Mouse (Mus musculus): ENCODE data around the gene Acbd6. TPM values are rescaled to one million over a fixed set of nuclear protein-coding genes. Genes with fewer than 3 reads are reported as not detected.

Gene Acbd6
- total RNA-seq (2021): 10 to 100 TPM; 81.5 to 92.2 TPM

- DNase-seq: peak; percentile 82 to 83
Observed at GRCm38 (mm10) chr1:155558012-155558842, at the start of gene Acbd6. TSS of gene Acbd6 (plus strand) at chr1:155558120.

DNA sequence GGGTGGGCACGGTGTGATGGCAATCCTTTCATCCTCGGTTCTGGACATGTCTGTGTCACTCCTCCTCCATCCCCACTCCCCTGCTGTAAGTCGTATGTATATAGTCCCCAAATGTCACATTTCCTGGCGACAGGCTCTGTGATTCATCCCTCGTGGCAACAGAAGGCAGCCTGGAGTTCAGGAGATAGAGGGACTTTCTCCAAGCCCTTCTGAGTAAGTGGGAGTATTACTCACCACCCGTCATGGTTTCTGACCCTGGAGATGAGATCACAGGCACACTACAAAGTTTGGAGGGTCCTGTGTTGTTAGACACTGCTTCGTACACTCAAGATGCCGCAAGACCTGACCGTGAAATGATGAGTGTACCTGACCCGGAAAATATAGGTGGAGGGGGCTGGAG is 47.7 kb upstream of the Acbd6 start:
- DNase-seq: no peak

DNA sequence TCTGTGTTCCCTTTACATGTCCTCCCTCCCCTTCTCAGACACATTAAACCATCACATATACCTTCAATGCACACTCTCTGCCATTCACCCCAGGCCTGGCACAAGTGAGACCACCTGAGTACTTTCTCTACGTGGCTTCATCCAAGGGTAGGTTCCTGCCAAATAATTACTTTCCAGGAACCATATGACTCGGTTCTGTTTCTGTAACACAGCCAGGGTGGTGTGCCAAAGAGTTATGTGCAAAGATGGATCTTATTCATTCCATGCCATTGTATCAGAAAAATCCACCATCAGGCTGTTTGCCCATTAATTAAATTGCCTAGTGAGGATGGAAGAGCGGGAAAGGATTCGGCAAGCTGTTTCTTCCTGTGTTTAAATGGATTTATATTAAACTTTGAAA is 42.1 kb upstream of the Acbd6 start:
- no peak for DNase-seq

DNA sequence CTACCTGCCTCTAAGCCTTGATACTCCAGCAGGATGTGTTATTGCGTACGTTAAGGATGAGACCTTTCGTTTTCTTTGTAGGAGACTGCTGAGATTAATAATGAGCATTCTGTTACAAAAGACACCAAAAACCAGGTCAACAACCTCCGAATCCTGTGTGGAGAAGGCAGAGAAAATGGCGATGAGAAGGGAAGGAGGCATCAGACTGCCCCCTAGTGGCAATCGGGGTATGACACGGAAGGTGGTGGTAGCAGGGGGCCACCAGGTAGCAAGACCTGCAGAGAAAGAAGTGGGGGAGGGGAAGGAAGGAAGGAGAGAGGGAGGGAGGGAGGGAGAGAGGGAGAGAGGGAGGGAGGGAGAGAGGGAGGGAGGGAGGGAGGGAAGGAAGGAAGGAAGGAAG is 41.3 kb upstream of the Acbd6 start:
- peak; percentile 46 to 69 for DNase-seq

DNA sequence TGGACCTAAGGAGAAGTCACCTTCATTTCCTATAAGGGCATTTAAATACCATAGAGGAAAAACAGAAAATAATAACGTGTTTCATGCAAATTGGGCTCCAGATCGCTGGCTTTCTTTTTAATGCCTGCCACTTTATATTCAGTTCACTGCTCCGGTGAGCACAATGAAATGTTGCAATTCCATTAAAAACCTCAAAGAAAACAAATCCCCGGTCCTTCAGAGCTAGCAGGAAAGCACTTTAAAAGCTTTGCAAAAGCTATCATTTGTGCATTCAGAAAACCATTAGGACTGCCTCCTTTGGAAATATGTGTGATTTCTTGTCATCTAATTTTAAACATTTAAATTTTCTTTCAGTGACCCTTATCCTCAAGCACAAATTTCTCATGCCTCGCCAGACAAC is 40.9 kb upstream of the Acbd6 start:
- no peak for DNase-seq

DNA sequence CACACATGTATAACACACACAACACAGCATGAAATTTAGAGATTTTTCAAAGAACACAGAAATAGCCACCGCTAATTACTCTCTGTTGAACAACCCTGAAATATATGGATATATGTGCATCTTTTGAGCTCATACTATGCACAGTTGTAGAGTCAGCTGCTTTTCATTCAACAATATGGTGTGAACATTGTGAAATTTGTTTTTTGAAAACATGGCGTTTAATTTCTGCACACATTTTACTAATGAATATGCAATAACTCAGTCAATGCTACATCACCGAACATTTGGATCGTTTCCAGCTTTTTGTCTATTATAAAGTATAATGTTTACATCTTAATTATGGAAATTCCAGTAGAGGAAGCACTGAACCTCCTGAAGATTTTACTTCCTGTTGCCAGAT is 37.6 kb upstream of the Acbd6 start:
- DNase-seq: no peak

DNA sequence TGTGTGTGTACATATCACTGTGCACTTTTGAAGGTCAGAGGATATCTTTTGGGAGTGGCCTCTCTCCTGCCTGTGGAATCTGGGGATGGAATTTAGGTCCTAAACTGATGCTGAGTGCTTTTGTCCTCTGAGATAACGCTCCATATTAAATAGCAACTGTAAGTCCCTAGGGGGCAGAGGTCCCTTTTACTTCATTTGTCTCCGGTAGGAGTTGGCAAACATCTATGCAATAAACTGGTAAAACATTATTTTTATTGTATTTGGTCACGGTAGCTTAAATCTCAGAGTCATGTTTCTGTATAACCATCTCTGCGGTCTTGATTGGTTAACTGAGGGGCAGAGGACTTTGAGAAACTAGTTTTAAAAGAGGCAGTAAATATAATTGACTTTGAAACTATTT is 35.4 kb upstream of the Acbd6 start:
- DNase-seq: no peak

DNA sequence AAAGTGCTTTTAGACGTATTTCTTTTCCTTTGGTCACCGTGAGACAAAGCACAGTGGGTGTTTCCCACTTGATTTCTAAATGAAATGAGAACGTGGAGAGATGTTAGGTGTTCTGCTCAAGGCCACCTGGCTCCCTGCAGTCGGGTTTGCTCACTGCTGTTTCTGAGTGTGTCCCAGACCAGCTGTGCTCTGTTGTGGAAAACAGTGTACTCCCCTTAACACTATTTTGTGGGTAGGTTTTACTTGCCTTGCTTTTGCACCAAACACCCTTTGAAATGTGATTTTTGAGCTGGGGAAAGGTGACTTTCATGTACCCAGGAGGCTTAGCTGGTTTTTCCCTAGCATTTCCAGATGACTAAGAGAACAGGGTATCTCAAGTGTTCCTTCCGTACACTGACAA is 31.7 kb upstream of the Acbd6 start:
- no peak for DNase-seq

DNA sequence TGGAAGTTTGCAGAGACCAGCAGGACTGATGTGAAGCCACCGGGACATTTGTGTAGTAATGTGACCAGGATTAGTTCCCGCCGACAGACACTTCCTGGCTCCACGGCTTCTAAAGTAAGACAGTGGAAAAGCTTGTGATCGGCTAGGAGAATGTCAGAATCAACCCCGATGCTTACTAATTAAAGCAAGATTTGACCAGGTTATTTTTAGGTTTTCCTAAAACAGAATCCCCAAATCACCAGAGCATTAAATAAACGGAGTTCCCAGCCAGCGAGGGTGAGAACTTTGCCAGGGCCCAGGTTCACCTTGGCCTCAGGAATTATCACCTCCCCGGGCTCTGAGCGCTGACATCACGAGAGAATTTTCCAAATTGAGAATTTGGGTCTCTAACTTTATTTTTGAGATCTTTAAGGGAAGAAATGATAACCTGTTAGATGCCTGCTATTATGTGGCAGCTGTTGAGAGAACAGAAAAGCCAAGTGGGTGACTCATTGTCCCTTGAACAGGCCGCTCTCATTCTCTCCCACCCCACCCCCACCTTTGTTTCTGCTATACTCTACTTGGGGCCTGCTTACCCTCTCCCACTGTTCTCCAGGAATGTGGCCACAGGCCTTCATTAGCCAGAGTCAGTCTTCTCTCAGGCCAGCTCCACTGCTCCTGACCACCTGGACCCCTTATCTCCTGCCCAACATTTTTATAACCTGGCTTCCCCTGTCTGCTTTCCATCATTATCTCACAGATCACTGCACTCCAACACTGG is 30.7 kb upstream of the Acbd6 start:
- no peak for DNase-seq

GRCm38 (mm10) chr1:155527787-155528158 is 30.1 kb upstream of the Acbd6 start:
- DNase-seq: no peak

- DNase-seq: no peak
Observed at GRCm38 (mm10) chr1:155528405-155529119, 29.4 kb upstream of the Acbd6 start.

DNA sequence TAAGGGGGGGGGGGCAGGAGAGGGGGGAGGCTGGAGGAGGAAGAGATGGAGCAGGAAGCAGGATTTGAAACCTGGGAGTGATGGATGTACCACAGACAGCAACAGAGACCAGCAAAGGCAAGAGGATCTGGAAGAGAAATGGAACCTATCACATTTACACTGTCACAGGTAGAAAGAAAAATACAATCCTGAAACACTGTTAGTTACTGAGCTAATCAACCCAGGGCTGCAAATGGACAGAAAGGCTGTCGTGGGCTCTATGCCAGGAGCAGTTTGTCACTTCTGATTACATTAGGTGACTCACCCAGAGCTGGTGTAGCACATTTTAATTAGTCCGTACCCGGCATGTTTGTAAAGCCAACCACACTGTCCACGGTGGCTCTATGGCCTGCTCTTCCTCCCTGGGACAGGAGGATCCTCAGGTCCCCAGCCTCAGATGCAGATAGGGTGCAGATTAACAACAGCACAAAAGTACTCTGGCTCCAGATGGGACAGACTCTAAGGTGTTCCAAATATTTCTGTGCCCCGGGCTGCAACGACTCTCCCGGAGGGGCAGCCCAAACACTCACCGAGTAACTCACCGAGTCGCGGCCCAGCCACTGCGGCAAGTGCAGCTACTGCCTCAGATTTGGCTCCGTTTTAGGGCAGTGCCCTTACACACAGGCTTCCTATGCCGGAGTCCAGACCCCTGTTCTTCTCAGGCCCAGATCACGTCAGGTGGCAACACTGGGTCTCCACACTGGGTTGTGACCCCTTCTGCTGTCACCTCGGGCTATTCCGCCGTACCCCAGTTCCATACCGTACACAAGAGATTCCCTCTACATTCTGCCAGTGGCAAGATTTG is 28.6 kb upstream of the Acbd6 start:
- DNase-seq: no peak

DNA sequence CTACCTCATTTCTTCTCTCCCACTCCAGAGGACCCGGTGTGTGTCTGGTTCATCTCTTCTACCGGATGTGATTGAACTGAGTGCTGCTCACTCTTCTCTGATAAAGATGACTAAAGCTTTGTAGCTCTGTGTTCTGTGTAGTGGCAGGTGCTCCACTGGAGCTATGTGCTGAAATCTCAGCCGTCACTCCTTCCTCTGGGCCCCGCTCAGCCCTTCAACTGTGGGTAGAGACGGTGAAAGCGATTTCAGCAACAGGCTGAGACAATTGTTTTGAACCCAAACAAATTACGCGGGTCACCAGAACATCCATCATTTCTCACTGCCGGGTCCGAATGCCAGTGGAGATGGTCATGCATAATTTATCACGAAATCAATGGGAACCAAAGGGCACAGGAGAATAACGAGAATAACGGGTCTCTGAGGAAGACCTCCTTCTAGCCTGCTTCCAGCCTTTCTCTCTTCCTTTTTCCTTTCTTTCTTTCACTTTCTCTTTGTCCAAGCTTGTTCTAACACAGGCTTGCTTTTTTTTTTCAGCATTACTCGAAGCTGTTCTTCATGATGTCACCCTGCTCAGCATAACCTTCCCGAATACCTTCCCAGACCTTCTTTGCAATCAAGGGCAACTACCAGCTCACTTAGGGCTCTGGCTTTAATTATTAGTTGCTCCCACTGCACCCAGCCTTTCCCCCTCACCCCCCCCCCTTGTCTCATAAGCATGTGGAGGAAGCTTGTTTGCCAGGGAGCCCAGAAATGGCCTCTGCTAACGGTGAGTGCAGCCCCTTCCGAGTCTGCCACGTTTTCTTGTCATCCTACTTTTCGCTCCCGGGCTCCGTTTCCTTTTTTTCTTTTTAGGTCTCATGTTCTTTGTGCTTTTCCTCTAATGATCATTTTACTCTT is 27.1 kb upstream of the Acbd6 start:
- no peak for DNase-seq

GRCm38 (mm10) chr1:155532396-155532795 is 25.5 kb upstream of the Acbd6 start:
- DNase-seq: no peak

- no peak for DNase-seq
Observed at GRCm38 (mm10) chr1:155532833-155533688, 24.9 kb upstream of the Acbd6 start.

DNA sequence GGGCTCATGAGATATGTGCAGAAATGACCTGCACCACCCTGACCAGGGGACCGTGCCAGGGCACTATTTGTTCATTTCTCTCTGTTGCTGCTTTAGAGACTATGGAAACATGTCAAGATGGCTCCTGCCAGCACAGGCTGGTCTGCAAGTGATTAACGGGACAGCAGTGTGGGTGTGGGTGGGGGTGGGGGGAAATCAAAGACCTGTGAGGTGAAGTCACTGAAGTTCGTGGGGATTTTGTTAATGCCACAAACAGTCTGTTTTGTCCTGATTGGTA is 24.3 kb upstream of the Acbd6 start:
- DNase-seq: no peak

DNA sequence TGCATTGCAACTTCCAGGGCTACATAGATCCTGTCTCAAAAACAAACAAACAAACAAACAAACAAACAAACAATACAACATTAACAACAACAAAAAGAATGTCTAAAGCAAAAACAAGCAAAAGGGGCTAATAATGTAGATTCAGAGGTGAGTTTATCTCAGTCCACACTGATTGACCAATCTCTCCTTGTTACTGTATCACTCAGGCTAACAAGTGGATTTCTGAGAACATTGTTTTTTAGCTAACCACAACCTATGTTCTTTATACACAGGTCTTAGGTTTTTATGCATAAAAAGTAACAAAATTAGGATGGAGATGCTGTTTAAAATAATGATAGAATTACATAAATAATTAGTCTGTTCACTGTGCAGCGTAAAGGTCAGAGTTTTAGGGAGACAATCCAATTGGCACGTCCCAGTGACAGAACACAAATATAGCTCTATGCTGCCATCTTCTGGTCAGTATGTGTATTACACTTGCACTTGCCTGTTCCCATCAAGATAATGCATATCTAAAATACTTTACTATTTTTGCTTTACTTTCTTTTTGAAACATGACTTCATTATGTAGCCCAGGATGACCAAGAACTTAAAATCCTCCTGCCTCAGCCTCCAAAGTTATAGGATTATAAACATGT is 20.8 kb upstream of the Acbd6 start:
- no peak for DNase-seq

GRCm38 (mm10) chr1:155538006-155538405 is 19.9 kb upstream of the Acbd6 start:
- DNase-seq: no peak

GRCm38 (mm10) chr1:155557642-155558011 is 293 bp upstream of the Acbd6 start:
- DNase-seq: no peak

- DNase-seq: no peak
Observed at GRCm38 (mm10) chr1:155560021-155560420, 2.1 kb downstream of the Acbd6 start.

All from layer of hippocampus, postnatal 36 days (tissue).